Mouse (Mus musculus): ENCODE data around the gene Vmn2r17.

Gene Vmn2r17

DNA sequence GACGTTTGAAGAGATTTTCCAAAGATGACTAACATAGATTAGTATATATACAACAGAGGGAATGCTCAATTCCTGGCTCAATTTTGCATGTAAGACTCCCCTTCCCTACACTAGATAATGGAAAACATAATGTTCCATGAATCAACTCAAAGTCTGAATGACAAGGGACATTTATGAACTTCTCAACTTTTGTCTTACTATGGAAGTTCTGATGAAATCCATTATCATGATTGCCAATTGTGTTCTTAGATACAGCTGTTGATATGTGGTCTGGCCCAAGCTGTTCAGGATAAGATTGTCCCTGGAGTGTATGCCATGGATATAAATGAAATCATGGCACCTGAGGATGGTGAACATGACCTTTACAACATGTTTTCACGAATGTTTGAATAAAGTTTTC is at the start of gene Vmn2r17:
TSS of gene Vmn2r17 (plus strand) at position 301 of the 400 bp plus-strand sequence.
- no peak for DNase-seq (ENCODE audit: low read depth, low spot score)

DNA sequence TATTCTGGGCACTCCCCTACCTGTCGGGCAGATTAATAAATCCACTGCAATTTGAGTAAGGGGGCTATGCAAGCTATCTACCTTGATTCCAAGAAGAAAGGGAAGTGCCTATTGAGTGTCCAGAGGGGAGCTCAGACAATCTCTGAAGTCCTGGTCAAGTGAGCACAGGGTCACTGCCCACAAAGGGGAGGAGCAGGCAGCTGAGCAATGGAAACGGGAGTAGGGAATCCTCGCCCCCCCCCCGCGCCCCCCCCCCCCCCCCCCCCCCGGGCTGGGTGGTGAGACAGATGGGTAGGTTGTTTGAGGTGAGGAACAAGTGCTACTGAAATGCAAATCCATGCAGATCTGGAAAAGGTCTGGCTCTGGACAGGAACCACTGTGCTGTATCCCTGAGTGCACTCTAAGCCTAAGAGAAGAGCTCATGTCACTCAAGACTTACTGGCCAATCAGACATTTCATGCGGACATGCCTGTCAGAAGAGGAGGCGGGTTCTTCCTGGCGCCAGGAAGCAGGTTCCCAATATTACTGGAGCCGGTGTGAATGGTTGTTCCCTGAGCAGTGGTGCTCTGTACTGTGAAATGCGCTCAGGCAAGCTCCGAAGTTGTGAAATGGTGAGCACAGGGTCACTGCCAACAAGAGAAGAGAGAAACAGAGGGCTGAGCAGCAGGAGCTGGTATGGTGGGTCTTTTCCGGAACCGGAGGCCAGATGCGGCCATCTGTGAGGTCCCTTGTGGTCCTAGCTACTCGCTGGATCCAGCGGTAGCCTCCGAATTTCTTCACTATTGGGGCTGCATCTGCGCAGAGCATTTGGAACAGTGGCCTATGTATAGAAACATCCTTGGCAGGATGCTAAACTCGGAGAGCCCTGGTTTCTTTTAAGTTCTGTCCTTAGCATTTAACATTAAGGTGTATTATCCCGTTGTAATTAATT is 47.4 kb downstream of the Vmn2r17 start:
- DNase-seq (ENCODE audit: low read depth, low spot score): peak; percentile 57

DNA sequence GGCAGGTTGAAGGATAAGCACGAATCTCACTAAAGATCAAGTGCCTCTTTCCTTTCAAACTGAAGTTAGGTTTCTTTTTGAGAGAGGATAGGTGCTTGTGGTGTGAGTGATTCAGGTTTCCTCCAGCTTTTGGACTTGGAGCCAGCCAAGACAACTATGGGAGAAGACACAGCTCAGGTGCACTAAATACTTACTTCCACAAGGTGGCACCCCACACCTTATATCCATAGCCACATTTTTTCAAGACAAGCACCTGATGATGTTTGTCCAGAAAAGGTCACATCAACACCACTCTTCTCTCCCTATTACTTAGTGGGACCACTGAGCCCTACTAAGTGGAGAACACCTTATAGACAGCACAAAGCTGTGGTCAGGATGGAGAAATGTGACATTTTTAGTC is 87.2 kb downstream of the Vmn2r17 start:
- peak; percentile 18 for DNase-seq (ENCODE audit: low read depth, low spot score)
